Mouse (Mus musculus) adrenal gland, postnatal 14 days (tissue): ENCODE results near the gene Lpp. TPM values are rescaled to one million over a fixed set of nuclear protein-coding genes. Genes with fewer than 3 reads are reported as not detected.

Experiments used
- DNase-seq: peaks from one replicate; pipeline ENCODE4 v3.0.0; 2021; ENCODE audit warnings: mixed read lengths
- total RNA-seq: library from RNA; stranded (reverse); gene quantifications from 2 replicates; pipeline ENCODE4 v1.2.3, GENCODE M21; 2021

The Lpp gene
- total RNA-seq, 1 experiment from 2014 or later, result 61.6 TPM

DNA sequence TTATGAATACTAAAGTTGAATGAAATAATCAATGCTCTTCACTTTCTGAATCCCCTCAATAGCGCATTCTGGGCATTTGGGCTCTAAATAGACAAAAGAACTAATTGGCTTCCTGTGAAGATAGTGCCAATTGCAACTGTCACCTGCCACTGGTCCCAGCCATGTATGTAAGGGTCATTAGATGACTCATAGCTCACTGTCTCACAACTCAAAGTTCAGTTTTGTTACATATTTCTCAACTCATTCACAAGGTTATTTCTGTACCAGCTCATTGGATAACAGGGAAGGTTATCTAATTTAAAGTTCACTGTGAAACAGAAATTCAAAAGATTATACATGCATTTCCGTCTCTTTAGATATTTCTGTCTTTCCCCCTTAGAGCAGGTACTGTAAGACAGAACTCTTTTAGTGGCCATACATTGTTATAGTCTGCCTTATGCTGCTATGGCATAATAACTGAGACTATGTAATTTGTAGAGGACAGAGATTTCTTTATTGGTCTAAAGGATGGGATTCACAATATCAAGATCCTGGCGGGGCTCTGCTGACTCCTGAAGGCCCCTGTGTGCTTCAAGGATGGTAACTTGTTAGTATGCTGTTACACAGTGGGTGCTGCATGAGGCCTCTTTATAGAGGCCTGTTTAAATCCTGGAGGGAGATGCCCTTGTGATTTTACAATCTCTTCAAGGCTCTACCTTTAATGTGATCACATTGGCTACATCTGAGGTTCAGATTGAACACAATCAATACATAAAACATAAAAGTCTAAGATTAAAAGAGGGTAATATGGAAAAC lies 488.9 kb downstream of the Lpp start:
- no peak for DNase-seq

DNA sequence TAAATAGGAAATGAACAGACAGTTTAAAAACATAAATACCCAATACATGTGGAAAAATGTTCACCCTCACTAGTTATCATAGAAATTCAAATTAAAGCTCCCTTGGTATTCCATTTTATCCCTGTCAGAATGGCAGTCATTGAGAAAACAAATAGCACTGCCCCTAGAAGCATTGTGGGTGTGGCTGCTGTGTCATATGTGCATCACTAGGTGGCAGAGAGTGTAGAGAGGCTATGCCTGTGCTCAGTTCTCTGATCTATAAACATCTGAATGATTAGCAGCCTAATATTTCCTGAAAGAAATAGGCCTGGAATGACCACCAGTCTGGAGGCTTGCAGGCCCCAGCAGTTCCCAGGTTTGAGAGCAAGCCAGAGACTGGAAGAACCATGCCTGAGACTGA lies 490.7 kb downstream of the Lpp start:
- no peak for DNase-seq

DNA sequence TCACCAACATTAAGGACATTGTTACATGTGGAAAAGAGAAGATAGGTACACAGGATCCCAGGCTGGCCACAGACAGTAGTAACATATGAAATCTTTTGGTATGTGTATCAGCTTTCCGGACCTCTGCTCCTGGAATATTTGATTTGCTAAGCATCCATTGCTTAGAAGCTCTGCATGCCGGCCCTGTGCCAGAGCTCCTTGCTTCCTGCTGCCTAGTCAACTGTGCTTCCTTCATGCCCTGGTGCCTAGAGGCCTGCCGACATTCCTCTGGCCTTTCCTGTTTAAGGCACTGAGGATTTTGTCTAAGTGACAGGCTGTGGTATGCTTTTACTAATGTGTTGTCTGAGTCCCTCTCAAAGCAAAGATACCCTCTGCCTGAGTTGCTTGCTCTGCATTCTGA lies 493.0 kb downstream of the Lpp start:
- DNase-seq, result no peak

DNA sequence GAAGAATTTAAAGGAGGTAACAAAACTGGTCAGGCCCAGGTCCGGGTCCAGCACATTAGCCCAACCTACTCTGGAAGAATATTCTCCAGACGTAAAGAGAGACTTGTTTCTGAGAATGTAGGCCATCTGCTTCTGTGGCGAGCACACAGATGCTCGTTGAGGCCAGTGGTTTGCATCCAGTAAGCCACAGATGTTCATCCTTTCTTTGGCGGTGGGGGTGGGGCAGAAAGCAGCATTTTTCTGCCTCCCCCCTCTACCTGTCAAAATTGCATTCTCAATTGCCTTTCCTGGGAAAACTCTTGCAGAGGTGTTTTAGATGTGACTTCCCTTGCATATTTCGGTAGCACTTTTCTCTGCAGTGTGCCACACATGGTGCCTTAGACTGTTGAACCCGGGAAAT lies 493.6 kb downstream of the Lpp start:
- DNase-seq, result no peak

DNA sequence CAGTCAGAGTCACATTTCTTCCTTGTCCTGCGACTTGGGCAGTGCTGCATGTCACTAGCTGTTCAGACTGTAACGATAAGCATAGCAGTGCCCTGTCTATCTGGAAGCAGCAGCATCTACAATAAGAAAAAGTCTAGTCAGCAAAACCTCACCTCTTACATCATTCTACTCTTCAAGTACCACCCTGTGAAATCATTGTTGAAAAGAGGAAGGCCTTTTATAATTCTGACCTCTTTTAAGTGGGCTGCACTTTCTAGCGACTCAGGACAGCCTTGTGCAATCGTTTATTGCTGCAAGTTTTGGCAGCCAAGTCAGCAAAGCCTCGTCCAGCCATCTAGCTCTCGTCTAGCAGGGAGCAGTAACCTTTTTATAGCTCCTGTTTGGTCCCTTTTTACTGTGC lies 498.1 kb downstream of the Lpp start:
- peak; percentile 76 for DNase-seq

DNA sequence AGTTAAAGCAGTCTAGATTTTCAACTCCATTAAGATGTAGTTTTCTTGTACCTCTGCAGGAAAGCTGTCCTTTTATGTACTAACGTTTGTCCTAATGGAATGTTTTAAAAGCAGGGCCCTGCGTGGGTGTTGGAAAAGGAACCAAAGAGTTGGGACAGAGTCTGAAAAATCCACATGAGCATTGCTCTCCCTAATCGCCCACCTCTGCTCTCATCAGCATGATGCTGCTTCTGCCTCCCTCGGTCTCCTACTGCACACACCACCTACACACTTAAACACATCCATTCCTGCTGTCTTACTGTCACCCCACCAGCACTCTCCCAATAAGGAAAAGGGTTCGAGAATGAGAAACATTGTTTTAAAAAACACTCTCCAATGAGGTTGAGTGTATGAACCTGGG lies 501.9 kb downstream of the Lpp start:
- no peak for DNase-seq

DNA sequence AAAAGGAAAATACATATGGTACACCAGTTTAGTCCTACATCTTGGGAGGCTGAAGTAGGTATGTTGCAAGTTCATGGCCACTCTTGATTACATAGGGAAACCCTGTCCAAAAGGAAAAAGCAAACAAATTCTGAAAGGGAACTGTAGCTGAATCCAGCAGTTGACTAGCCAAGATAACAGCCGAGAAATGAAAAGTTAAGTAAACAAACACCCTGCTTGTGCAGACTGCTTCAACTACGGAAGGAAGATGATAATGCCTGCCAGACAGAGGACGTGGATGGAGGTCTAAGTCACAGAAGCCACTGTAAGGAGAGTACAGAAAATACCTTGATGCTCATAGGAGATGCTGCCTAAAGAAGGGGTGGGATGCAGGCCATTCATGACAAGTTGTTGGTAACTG lies 504.3 kb downstream of the Lpp start:
- DNase-seq, result no peak

DNA sequence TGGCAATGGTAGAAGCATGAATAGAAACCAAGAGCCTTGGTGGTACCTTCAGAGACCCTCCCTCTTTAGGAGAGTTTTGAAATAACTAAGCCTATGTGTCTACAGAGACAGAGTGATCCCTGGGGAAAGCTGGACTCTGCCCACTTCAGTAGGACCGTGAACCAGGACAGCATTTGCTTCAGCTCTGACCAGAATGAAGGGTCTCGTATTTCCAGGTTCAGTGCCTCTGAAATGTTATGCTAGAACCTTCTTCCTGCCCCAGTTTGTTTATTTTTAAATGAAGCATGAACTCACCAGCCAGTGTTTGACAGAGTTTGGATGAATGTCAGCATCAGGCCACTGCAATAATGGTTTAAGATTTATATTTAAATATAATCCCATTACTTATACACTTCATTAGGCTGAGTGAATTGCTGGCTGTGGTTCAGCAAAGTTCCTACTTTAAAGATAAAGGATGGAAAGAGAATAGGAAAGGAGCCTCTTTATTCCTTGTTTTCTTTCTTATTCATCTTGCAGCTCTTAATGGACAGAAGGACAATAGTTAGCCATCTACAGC lies 507.0 kb downstream of the Lpp start:
- no peak for DNase-seq

DNA sequence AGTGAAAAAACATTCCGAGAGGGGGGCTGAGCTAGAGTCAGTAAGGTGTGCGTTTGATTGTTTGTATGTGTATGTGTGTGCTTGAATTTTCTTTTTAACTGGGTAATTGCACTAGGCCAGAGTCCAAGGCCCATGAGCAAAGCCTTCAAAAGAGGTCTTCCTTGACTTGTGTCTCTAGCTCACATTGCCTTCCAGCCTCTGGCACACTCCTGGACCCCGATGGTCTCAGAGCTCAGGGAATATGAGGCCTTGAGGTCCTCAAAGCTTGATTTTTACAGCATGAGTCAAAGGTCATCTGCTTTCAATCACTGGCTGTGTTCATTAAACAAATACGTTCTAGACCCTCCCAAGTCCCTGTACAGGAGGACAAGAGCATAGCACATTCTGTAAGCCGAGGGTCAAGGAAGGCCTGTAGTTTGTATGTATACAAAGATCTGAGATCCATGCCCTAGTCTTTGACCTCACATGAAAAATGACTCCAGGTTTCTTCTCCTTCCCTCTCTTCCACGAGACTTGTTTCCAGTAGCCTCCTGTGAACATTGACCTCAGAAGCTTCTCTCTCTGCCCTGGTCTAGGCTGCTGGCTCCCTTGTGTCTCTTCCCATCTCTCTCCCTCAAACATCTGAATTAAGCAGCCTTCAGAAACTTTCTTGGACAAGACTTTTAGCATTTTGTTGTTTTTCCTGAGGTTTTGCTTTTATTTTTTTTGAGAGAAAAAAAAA lies 508.0 kb downstream of the Lpp start:
- DNase-seq, result no peak

DNA sequence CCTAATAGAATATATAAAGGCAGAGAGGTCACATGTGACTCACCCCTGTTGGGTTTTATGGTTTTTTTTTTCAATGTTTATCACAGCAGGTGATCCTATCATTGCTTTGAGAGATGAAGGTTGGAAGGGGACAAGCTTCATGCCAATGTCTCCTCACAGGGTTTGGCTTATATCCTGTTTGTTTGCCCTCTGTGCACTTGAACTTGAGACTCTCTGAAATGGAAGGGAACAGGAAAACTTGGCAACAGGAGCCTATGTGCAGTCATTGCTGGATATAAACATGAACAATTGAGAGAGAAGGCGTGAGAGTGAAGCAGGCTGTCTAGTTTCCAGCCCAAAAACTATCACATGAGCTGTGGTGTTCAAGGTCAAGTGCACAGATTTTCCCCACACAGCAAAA lies 508.8 kb downstream of the Lpp start:
- no peak for DNase-seq

DNA sequence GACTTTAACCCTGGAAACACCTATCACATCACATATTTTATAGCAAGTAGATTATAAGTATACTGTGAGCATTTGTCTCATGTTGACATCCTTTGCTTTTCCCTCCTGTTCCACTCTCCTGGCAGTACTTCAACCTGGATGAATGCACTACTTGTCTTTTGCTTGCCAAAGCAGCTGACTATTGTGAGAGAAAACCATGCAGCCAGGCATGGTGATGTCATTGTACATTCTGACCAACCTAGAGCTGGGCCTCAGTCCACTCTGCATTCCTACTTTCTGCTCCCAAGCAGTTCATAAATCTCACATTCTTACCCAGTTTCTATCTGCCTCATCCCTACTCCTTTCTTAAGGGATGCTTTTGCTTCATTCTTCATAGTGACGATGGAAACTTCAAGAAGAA lies 515.6 kb downstream of the Lpp start:
- DNase-seq, result no peak

DNA sequence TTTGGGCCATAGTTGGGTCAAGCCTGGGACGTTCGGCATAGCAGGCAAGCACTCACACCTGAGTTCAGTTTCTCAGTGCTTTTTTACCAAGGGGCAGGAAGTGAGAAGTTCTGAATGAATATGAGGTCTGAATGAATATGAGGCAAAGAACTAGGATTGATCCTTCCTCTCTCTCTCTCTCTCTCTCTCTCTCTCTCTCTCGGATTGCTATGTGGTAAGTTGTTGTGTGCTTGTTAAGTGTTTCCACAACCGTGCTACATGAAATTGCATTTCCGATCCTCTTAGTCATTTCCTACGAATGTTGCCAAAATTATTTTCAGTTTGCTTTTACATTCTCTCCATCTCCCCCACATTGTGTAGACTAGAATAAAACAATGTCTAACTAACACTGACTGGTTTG lies 517.0 kb downstream of the Lpp start:
- DNase-seq, result no peak

DNA sequence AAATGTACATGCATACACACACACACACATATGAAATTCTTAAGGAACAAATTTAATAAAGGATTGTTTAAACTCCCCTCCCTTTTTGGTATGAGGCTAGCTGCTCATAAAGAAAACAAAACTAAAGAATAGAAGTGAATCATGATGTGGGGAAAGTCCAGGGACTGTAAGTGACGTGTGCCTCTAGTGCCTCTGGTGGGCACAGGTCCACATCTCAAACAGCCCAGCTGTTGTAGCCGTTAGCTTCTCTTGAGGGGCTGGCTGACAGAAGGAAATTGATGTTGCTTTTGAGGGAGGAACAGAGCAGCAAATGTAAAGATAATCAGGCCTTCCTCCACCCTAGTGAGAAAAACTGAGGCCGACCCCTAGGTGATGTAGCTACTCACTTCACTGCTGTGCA lies 517.5 kb downstream of the Lpp start:
- DNase-seq, result peak; percentile 51

DNA sequence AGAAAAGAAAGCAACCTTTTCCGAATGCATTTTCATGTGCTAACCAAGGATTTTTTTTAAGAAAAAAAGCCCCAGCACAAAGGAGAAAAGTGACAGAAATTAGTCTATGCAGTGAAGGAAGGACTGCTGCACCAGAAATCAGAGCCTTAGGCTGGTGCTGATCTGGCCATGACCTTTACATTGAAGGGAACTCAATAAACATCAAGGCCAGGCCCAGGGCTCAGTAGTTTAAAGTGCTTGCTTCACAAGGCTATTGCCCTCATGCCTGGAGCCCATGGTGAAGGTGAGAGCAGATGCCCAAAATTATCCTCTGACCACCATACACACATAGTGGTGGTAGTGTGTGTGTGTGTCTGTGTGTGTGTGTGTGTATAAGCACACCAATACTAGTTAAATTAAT lies 519.1 kb downstream of the Lpp start:
- DNase-seq, result peak; percentile 50

DNA sequence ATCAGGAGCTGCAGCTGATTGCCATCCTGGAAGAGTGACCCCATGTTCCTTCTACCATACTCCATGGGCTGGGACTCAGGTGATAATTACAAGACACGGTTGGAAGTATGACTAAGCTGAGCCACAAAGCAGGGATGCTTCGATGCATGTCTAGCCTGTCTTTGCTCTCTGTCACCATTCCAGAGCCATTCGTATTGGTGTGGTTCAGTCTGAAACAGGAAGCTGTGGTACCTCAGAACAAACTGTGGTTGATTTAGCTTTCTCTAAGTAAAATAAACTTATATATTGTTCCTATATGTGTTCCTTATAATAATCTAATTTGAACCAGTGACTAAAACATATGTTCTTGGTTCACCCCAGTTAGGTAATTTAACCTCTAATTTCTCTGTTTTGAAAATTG lies 519.7 kb downstream of the Lpp start:
- DNase-seq, result no peak

DNA sequence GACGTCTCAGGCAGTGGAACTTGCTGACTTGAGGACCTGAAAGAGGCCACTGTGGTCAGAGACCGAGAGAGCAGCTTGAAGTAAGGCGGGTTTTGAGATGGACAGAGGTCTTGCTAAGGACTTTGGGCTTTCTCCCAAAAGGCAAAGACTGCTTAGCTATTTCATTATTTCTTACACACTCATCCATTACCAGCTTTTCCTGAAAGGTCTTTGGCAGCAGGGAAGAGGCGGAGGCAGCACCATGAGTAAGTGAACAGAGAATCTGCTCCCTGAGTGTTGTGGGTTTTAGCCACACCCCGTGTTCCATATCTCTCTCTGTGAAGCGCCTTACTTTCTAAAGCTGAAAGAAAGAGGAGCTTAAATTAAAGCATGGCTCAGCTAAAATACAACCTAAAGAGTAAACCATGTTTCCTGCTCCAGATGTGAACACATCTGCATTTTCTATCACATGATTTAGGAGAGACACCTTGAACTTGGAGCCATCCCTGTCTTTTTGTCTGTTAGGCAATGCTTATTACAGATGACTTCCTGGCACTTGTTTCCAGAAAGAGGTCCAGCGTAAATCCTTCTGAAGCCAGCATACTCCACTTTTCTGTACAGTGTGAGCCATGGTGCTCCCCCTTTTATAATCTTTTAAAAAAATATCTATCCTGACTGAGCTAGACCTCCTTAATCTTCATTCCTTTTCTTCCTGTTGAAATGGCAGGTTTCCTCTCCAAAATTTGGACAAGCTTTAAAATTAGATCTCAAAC lies 520.5 kb downstream of the Lpp start:
- peak; percentile 60 for DNase-seq

DNA sequence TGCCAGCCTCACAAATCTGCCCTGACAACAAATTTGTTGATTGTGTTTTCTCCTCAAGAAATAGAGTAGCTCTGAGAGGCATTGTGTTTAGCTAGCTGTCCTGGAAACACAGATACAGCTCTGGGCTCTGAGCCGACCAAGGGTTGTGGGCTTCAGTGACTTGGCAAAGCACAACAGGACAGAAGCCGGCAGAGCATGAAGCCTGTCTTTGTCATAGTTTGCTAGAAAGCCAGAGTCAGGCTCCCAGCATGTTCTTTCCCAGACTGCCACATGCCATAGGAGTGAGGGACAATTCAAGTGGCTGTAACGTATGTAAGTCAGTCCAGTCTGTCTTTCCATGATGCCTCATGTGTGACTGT lies 521.1 kb downstream of the Lpp start:
- DNase-seq, result peak; percentile 37

DNA sequence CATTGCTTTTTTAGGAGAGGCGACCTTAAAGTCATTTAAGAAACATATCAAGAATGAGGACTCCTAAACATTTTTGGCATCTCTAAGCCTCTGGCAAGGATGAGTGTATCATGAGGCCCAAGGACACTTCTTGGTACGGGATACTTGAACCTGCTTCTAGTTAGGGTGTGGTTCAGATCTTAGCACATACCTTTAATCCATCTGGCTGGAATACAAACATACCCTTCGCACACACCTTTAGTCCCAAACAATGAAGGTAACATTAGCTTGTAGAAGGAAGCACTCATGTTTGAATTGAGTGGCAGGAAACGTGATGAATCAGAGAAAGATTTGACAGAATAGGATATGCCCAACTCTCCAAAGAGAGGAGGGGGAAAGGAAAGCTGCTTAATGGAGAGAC lies 522.2 kb downstream of the Lpp start:
- DNase-seq, result no peak

DNA sequence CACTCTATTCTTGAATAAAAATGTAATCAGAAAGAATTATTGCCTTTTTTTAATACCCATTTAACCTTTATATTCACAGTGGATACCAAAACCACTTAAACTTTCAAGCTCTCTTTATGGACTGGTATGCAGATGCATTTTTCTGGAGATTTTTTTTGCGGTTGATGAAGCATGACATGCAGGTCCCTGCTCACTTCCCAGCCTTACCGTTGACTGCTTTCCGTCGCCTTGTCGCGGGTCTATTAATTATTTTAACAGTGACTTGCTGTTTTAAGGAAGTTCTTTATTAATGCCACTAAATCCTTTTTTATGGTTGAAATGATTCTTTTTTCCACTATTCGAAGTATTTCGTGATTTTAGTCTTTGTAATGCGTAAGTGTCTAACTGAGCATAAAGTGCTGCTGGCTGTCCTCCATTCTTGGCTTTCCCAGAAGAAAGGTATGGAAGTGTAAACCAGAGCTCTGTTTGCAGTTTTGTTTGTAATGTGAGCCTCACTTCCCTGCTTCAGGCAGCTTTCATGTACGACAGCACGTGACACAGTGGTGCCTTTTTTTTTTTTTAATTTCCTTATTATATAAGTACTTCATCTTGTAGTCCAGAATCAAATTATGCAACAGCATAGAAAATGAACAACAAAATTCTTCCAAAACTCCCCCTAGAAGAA lies 526.2 kb downstream of the Lpp start:
- DNase-seq, result no peak

DNA sequence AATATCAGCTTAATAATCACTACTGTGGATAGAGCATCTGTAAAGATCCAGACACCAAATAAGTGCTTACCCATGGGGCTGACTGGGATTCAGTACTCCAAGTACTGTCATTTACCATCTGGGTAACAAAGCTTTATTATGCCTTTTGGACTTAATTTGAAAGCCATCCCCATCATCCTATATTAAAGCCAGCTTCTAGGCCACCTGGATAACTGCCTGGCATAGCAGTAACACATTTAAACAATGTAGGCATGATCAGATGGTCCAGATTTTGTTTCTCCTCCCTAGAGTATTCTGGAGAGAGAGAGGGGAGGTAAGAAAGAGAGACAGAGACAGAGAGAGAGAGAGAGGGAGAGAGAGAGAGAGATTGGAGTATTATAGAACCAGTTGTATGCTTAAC lies 536.8 kb downstream of the Lpp start:
- DNase-seq, result no peak

DNA sequence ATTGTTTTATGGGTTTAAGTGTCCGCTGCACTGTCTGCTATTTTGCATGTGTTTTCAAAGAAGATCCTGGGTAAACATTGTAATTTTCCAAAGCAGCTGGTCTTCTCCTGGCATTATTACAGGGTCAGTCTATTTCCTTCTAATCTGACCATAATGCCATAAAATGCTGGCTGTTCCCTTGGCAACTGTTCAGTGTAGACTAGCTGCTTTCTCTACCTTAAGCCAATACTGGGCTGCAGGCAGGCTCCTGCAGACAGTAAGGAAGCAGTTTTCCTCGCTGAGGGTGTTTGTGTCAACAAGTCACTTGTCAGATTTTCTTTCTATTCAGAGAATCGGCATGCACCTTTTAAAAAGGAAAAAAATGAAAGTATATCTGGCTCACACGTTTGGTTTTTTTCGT lies 537.3 kb downstream of the Lpp start:
- no peak for DNase-seq

DNA sequence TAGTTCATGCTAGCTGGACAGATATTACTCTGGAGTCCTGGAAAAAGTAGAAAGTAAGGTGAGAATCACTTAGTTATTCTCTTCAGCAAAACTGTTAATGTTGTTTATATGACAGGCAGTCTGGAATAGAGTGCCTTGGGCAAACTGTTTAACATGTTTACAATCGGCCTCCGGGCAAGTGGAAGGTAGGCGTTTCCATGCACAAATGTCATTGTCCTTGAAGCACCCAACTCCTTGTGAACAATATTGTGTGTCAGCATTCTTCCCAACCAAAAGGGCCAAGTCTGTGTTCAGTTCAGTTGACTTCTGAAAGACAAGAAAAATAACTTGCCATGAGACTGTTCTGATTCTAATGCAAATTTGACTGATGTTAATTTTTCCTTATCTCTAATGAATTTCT lies 539.5 kb downstream of the Lpp start:
- peak; percentile 39 for DNase-seq

DNA sequence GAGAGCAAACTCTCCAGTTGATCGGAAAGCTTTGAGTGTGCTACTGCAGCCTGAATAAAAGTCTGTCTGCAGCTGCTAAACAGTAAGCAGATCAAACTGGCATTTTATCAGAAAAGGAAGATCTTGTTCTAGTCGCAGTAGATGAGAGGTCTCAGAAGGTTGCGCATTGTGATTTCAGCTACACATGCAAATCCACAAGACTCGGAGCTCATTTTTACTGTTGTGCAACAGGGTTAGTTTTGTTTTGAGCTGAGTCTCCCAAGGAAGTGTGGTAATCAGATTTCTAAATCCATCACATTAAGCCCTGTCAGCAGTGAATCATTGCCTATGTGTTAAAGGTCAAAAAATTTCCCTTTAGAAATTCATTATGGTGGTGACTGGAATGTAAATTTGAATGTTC lies 540.4 kb downstream of the Lpp start:
- DNase-seq, result peak; percentile 46
